Mouse (Mus musculus): Measurements from ENCODE around the gene B9d2. TPM values are rescaled to one million over a fixed set of nuclear protein-coding genes. Genes with fewer than 3 reads are reported as not detected.

The B9d2 gene
- polyA plus RNA-seq, 1 experiment from 2014 or later: 29.0 TPM

Other genes with a start within 250 kb of the B9d2 start
- gene Ceacam1, start 203.2 kb upstream of the B9d2 start, polyA plus RNA-seq (2015; fragmentation: Nextera tagmentation; extraction: Ambion mirVana): 6.7 and 7.1 TPM in 2 replicates
- gene Ceacam2, start 140.9 kb upstream of the B9d2 start, polyA plus RNA-seq (2015; fragmentation: Nextera tagmentation; extraction: Ambion mirVana): 0.11 TPM in 1 of 2 replicates, not detected in the other
- gene Erich4, start 64.9 kb upstream of the B9d2 start, polyA plus RNA-seq (2015; fragmentation: Nextera tagmentation; extraction: Ambion mirVana): not detected in 2 replicates
- gene Dmac2, start 61.4 kb upstream of the B9d2 start, polyA plus RNA-seq (2015; fragmentation: Nextera tagmentation; extraction: Ambion mirVana): 30.6 and 33.8 TPM in 2 replicates
- 13.5 and 13.8 TPM in 2 replicates for gene B3gnt8, start 54.1 kb upstream of the B9d2 start, polyA plus RNA-seq (2015; fragmentation: Nextera tagmentation; extraction: Ambion mirVana)
- 55.3 and 64.7 TPM in 2 replicates for gene Bckdha, start 21.8 kb upstream of the B9d2 start, polyA plus RNA-seq (2015; fragmentation: Nextera tagmentation; extraction: Ambion mirVana)
- gene Exosc5, start 21.6 kb upstream of the B9d2 start, polyA plus RNA-seq (2015; fragmentation: Nextera tagmentation; extraction: Ambion mirVana): 70.1 and 71.3 TPM in 2 replicates
- 3.2 and 3.4 TPM in 2 replicates for gene Tmem91, start 5.6 kb upstream of the B9d2 start, polyA plus RNA-seq (2015; fragmentation: Nextera tagmentation; extraction: Ambion mirVana)
- gene Tgfb1, start 6.2 kb downstream of the B9d2 start, polyA plus RNA-seq (2015; fragmentation: Nextera tagmentation; extraction: Ambion mirVana): 4.3 and 4.8 TPM in 2 replicates
- 25.2 and 32.8 TPM in 2 replicates for gene Ccdc97, start 38.3 kb downstream of the B9d2 start, polyA plus RNA-seq (2015; fragmentation: Nextera tagmentation; extraction: Ambion mirVana)
- gene Hnrnpul1, start 74.0 kb downstream of the B9d2 start, polyA plus RNA-seq (2015; fragmentation: Nextera tagmentation; extraction: Ambion mirVana): 56.8 and 61.0 TPM in 2 replicates
- 112 and 124 TPM in 2 replicates for gene Axl, start 107.9 kb downstream of the B9d2 start, polyA plus RNA-seq (2015; fragmentation: Nextera tagmentation; extraction: Ambion mirVana)
- 6.1 and 7.8 TPM in 2 replicates for gene Cyp2s1, start 136.1 kb downstream of the B9d2 start, polyA plus RNA-seq (2015; fragmentation: Nextera tagmentation; extraction: Ambion mirVana)
- gene Cyp2b10, start 216.8 kb downstream of the B9d2 start, polyA plus RNA-seq (2015; fragmentation: Nextera tagmentation; extraction: Ambion mirVana): not detected in 2 replicates